Mouse (Mus musculus) lung, embryonic 14.5 days (tissue): ENCODE data around the gene 9330182O14Rik. TPM values are rescaled to one million over a fixed set of nuclear protein-coding genes. Genes with fewer than 3 reads are reported as not detected.

Experiments used
- ATAC-seq: fragments of 200-750 bp; cut with Nextera tagmentation; 2 replicates; pipeline ENCODE4 v1.8.0; 2017; ENCODE audit warnings: mild to moderate bottlenecking, moderate TSS enrichment, moderate library complexity; ENCODE audit not compliant: insufficient read depth
- DNase-seq: peaks from one replicate; pipeline ENCODE4 v3.0.0-alpha.2; 2015
- H3K27ac ChIP-seq: fragments of 300-500 bp; sonication (generic); 2 replicates; pipeline ENCODE4 v1.5.1; 2014; ENCODE audit warnings: low read depth, mild to moderate bottlenecking, moderate library complexity
- H3K27me3 ChIP-seq: fragments of 300-500 bp; sonication (generic); 2 replicates; pipeline ENCODE4 v1.6.1; 2014; ENCODE audit warnings: low read length, control low read depth; ENCODE audit not compliant: insufficient read depth
- H3K36me3 ChIP-seq: fragments of 300-500 bp; sonication (generic); 2 replicates; pipeline ENCODE4 v1.6.1; 2014; ENCODE audit warnings: control low read depth; ENCODE audit not compliant: insufficient read depth
- H3K4me1 ChIP-seq: fragments of 300-500 bp; sonication (generic); 2 replicates; pipeline ENCODE4 v1.6.1; 2014; ENCODE audit warnings: antibody characterized with exemption, control low read depth; ENCODE audit not compliant: insufficient read depth
- H3K4me2 ChIP-seq: fragments of 300-500 bp; sonication (generic); 2 replicates; pipeline ENCODE4 v1.6.1; 2014; ENCODE audit warnings: mild to moderate bottlenecking
- H3K4me3 ChIP-seq: fragments of 300-500 bp; sonication (generic); 2 replicates; pipeline ENCODE4 v1.5.1; 2014; ENCODE audit warnings: low read depth, low read length
- H3K9ac ChIP-seq: fragments of 300-500 bp; sonication (generic); 2 replicates; pipeline ENCODE4 v1.6.1; 2014
- H3K9me3 ChIP-seq: fragments of 300-500 bp; sonication (generic); 2 replicates; pipeline ENCODE4 v1.6.1; 2016; ENCODE audit warnings: low read depth, low read length, control low read depth
- CTCF ChIP-seq: IDR thresholded peaks from 2 replicates; pipeline ENCODE4 v1.5.1; 2016; ENCODE audit warnings: antibody characterized with exemption, low read depth
- WGBS: fragments of 180-500 bp; shearing (Covaris S2); extraction: QIAGEN DNeasy Blood & Tissue Kit; methylation state at CpG from one replicate; pipeline ENCODE4 v1.1.7; 2014; 5-methylcytosine and 5-hydroxymethylcytosine counted together
- polyA plus RNA-seq: library from polyadenylated mRNA; unstranded; fragments of >200 nt; fragmentation: Nextera tagmentation; extraction: Ambion mirVana; gene quantifications from 2 replicates; pipeline ENCODE4 v1.2.1, GENCODE M21; 2014

9330182O14Rik gene
- polyA plus RNA-seq, 1 experiment from 2014 or later, result not detected

GRCm38 (mm10) chr15:40124211-40124953 lies 9.8 kb upstream of the 9330182O14Rik start:
- H3K4me1 ChIP-seq, result no peaks in the 10 kb centered on the region
- H3K4me3 ChIP-seq, result no peak overlapping the region
- no peaks in the 10 kb centered on the region for H3K36me3 ChIP-seq
- DNase-seq, result peak; percentile 43
- no peak overlapping the region for H3K27ac ChIP-seq
- no peak overlapping the region for H3K4me2 ChIP-seq
- no peak overlapping the region for H3K9ac ChIP-seq
- H3K27me3 ChIP-seq, result no peaks in the 10 kb centered on the region
- H3K9me3 ChIP-seq, result no peaks in the 10 kb centered on the region
- TF ChIP-seq CTCF, result no peak
- WGBS, result 55% methylated on average over 9 of the region's 9 CpGs
- ATAC-seq, result peak; percentile 41; the same call in 1 of the 2 replicates

GRCm38 (mm10) chr15:40129496-40129895 lies 4.7 kb upstream of the 9330182O14Rik start:
- H3K9me3 ChIP-seq, result no peaks in the 10 kb centered on the region
- H3K4me3 ChIP-seq, result no peak overlapping the region
- ATAC-seq, result no peak
- no peaks in the 10 kb centered on the region for H3K36me3 ChIP-seq
- H3K27me3 ChIP-seq, result no peaks in the 10 kb centered on the region
- 30% methylated on average over 5 of the region's 5 CpGs for WGBS
- no peak overlapping the region for H3K9ac ChIP-seq
- no peak for DNase-seq
- H3K4me2 ChIP-seq, result no peak overlapping the region
- H3K4me1 ChIP-seq, result no peaks in the 10 kb centered on the region
- no peak for TF ChIP-seq CTCF
- H3K27ac ChIP-seq, result no peak overlapping the region

GRCm38 (mm10) chr15:40130880-40131478 lies 3.2 kb upstream of the 9330182O14Rik start:
- Histone ChIP-seq H3K27me3 (no peaks in the 10 kb centered on the region), H3K4me2 (no peak overlapping the region), H3K9ac (no peak overlapping the region), H3K27ac (no peak overlapping the region), H3K9me3 (no peaks in the 10 kb centered on the region), H3K36me3 (no peaks in the 10 kb centered on the region), H3K4me3 (no peak overlapping the region), H3K4me1 (no peaks in the 10 kb centered on the region)
- peak; percentile 93 for DNase-seq
- ATAC-seq, result peak; percentile 38; the same call in 1 of the 2 replicates
- peak; percentile 95 for TF ChIP-seq CTCF
- WGBS, result 22% methylated on average over 15 of the region's 15 CpGs

- H3K4me3 ChIP-seq, result no peak overlapping the region
- H3K9ac ChIP-seq, result no peak overlapping the region
- H3K36me3 ChIP-seq, result no peaks in the 10 kb centered on the region
- H3K27me3 ChIP-seq, result no peaks in the 10 kb centered on the region
- no peak overlapping the region for H3K27ac ChIP-seq
- no peak for ATAC-seq
- no peaks in the 10 kb centered on the region for H3K4me1 ChIP-seq
- no peak for TF ChIP-seq CTCF
- no peak overlapping the region for H3K4me2 ChIP-seq
- DNase-seq, result no peak
- 77% methylated on average over 4 of the region's 4 CpGs for WGBS
- no peaks in the 10 kb centered on the region for H3K9me3 ChIP-seq
Measured at GRCm38 (mm10) chr15:40132408-40132807, 1.8 kb upstream of the 9330182O14Rik start.

- Histone ChIP-seq H3K4me1 (no peaks in the 10 kb centered on the region), H3K4me2 (no peak overlapping the region), H3K27ac (no peak overlapping the region), H3K9ac (no peak overlapping the region), H3K9me3 (no peaks in the 10 kb centered on the region), H3K4me3 (no peak overlapping the region), H3K36me3 (no peaks in the 10 kb centered on the region), H3K27me3 (no peaks in the 10 kb centered on the region)
- WGBS, result 49% methylated on average over 7 of the region's 7 CpGs
- ATAC-seq (peak; percentile 24; the same call in 1 of the 2 replicates), DNase-seq (peak; percentile 72)
- peak; percentile 77 for TF ChIP-seq CTCF
Measured at GRCm38 (mm10) chr15:40144221-40144620, 10.1 kb downstream of the 9330182O14Rik start.

- Histone ChIP-seq H3K4me1 (no peaks in the 10 kb centered on the region), H3K9ac (no peak overlapping the region), H3K4me2 (no peak overlapping the region), H3K4me3 (no peak overlapping the region), H3K36me3 (no peaks in the 10 kb centered on the region), H3K9me3 (no peaks in the 10 kb centered on the region), H3K27ac (no peak overlapping the region), H3K27me3 (no peaks in the 10 kb centered on the region)
- DNase-seq (no peak), ATAC-seq (no peak)
- 82% methylated on average over 6 of the region's 6 CpGs for WGBS
- no peak for TF ChIP-seq CTCF
Measured at GRCm38 (mm10) chr15:40157683-40158082, 23.5 kb downstream of the 9330182O14Rik start.

- peaks cover 10% of the 10 kb centered on the region; the same call in 1 of the 2 replicates for H3K4me1 ChIP-seq
- H3K4me3 ChIP-seq, result peak overlapping the region; percentile 11; the same call in 1 of the 2 replicates
- H3K27me3 ChIP-seq, result no peaks in the 10 kb centered on the region
- TF ChIP-seq CTCF, result peak; percentile 83
- no peak overlapping the region for H3K9ac ChIP-seq
- H3K9me3 ChIP-seq, result no peaks in the 10 kb centered on the region
- ATAC-seq (peak; percentile 40; the same call in 1 of the 2 replicates), DNase-seq (peak; percentile 91)
- peak overlapping the region; percentile 56 for H3K4me2 ChIP-seq
- H3K36me3 ChIP-seq, result no peaks in the 10 kb centered on the region
- 24% methylated on average over 9 of the region's 9 CpGs for WGBS
- H3K27ac ChIP-seq, result peak overlapping the region; percentile 87; the same call in 1 of the 2 replicates
Measured at GRCm38 (mm10) chr15:40166560-40167275, 32.6 kb downstream of the 9330182O14Rik start.
